Mouse (Mus musculus) neural tube, embryonic 12.5 days (tissue): Measurements from ENCODE around the gene Dusp15. TPM values are rescaled to one million over a fixed set of nuclear protein-coding genes. Genes with fewer than 3 reads are reported as not detected.

ENCODE experiments used
- ATAC-seq: fragments of 200-750 bp; cut with Nextera tagmentation; 2 replicates; pipeline ENCODE4 v1.8.0; 2017; ENCODE audit warnings: low read depth, mild to moderate bottlenecking, moderate TSS enrichment, moderate library complexity; ENCODE audit not compliant: low FRiP score
- H3K27ac ChIP-seq: fragments of 300-500 bp; sonication (generic); 2 replicates; pipeline ENCODE4 v1.5.1; 2016
- H3K27me3 ChIP-seq: fragments of 300-500 bp; sonication (generic); replicated peaks from 2 replicates; pipeline ENCODE4 v1.6.1; 2016; ENCODE audit warnings: mild to moderate bottlenecking
- H3K36me3 ChIP-seq: fragments of 300-500 bp; sonication (generic); 2 replicates; pipeline ENCODE4 v1.6.1; 2016; ENCODE audit warnings: mild to moderate bottlenecking
- H3K4me1 ChIP-seq: fragments of 300-500 bp; sonication (generic); 2 replicates; pipeline ENCODE4 v1.6.1; 2016
- H3K4me2 ChIP-seq: fragments of 300-500 bp; sonication (generic); replicated peaks from 2 replicates; pipeline ENCODE4 v1.6.1; 2016; ENCODE audit warnings: mild to moderate bottlenecking
- H3K4me3 ChIP-seq: fragments of 300-500 bp; sonication (generic); 2 replicates; pipeline ENCODE4 v1.5.1; 2016
- H3K9ac ChIP-seq: fragments of 300-500 bp; sonication (generic); 2 replicates; pipeline ENCODE4 v1.6.1; 2016; ENCODE audit warnings: mild to moderate bottlenecking
- H3K9me3 ChIP-seq: fragments of 300-500 bp; sonication (generic); 2 replicates; pipeline ENCODE4 v1.6.1; 2016; ENCODE audit warnings: mild to moderate bottlenecking
- WGBS: fragments of 180-500 bp; shearing (Covaris S2); methylation state at CpG from one replicate; pipeline ENCODE4 v1.1.7; 2016; 5-methylcytosine and 5-hydroxymethylcytosine counted together
- polyA plus RNA-seq: library from polyadenylated mRNA; unstranded; fragments of >200 nt; fragmentation: Nextera tagmentation; extraction: Ambion mirVana; gene quantifications from 2 replicates; pipeline ENCODE4 v1.2.1, GENCODE M21; 2016

Dusp15 gene
- polyA plus RNA-seq, 1 experiment from 2014 or later: 4.9 TPM

DNA sequence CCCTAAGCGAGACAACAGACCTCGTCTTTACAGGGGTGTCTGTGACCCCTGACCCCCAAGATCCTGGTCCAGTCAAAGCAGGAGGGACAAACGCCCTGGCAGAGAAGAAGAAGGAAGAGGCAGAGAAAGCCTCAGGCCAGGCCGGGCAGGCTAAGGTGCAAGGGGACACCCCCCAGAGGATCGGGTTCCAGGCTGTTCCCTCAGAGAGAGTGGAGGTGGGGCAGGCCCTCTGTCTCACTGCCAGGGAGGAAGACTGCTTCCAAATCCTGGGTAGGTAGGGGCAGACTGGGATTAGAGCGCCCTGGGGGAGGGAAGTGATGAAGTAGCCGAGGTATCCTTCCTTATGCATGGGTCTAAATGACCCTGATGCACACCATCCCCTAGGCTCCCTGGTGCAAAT, 38.0 kb downstream of the Dusp15 start:
- Histone ChIP-seq H3K9ac (no peak overlapping the region), H3K36me3 (no peaks in the 10 kb centered on the region), H3K9me3 (no peaks in the 10 kb centered on the region), H3K27me3 (peaks cover 38% of the 10 kb centered on the region), H3K4me1 (0 out of 2 replicates have a peak, but pooled peaks cover 2% of the 10 kb centered on the region), H3K4me3 (no peak overlapping the region), H3K4me2 (no peak overlapping the region), H3K27ac (no peak overlapping the region)
- 42% methylated on average over 7 of the region's 7 CpGs for WGBS
- no peak for ATAC-seq

- no peak overlapping the region for H3K9ac ChIP-seq
- 31% methylated on average over 6 of the region's 6 CpGs for WGBS
- H3K4me3 ChIP-seq: no peak overlapping the region
- no peak overlapping the region for H3K27ac ChIP-seq
- H3K4me2 ChIP-seq: no peak overlapping the region
- no peak for ATAC-seq
- H3K4me1 ChIP-seq: 0 out of 2 replicates have a peak, but pooled peaks cover 5% of the 10 kb centered on the region
- no peaks in the 10 kb centered on the region for H3K9me3 ChIP-seq
- H3K36me3 ChIP-seq: no peaks in the 10 kb centered on the region
- peaks cover 34% of the 10 kb centered on the region for H3K27me3 ChIP-seq
Measured at GRCm38 (mm10) chr2:152911432-152911831, 40.1 kb downstream of the Dusp15 start.

DNA sequence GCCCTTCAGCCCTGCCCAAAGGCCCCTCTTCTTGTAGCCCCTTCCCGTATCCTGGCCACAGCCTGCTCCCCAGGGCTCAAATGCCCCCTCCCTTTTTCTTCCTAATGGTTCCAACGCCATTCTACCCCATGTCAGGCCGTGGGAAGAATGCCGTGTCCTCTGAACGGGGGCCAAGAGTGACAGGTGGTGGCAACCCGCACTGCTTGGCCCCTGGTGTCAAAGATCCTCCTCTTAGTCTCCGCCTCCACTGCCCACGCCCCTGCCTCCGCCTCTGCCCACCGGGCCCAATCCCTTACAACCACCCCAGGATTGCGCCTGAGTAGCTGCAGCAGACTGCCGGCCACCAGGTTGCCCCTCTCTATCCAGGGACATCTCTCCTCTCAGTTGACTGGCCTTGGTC, 40.5 kb downstream of the Dusp15 start, which contains the start of gene Mylk2:
Gene Mylk2, plus strand, starts transcription at position 322 of the 400 bp plus-strand sequence.
- peaks cover 34% of the 10 kb centered on the region for H3K27me3 ChIP-seq
- no peaks in the 10 kb centered on the region for H3K36me3 ChIP-seq
- no peaks in the 10 kb centered on the region for H3K9me3 ChIP-seq
- H3K4me1 ChIP-seq: 0 out of 2 replicates have a peak, but pooled peaks cover 5% of the 10 kb centered on the region
- no peak for ATAC-seq
- H3K27ac ChIP-seq: no peak within 1 kb of the TSS
- no peak within 1 kb of the TSS for H3K4me2 ChIP-seq
- 23% methylated on average over 12 of the region's 12 CpGs for WGBS
- H3K4me3 ChIP-seq: no peak within 1 kb of the TSS
- 0 out of 2 replicates have a peak within 1 kb of the TSS, but pooled peaks have one; percentile 1 for H3K9ac ChIP-seq

DNA sequence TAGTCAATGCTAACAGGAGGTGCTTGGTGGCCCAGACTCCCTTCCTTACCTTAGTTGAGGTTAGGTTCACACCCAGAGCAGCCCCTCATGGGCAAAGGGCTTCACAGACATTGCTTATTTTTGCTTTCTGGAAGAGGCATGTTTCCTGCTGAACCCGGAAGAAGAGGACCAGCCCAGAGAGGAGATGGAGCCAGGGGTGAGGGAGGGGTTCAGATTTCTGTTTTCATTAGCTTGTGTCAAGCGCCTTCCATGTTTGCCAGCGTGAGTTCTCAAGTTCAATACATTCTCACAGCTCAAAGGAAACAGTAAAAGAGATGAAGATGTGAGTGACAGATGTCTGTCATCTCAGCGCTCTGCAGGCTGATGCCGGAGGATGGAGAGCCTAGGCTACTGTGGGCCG, 41.6 kb downstream of the Dusp15 start:
- Histone ChIP-seq H3K27me3 (peaks cover 34% of the 10 kb centered on the region), H3K4me2 (no peak overlapping the region), H3K36me3 (no peaks in the 10 kb centered on the region), H3K9me3 (no peaks in the 10 kb centered on the region), H3K9ac (no peak overlapping the region), H3K4me3 (no peak overlapping the region), H3K4me1 (peaks cover 9% of the 10 kb centered on the region; the same call in 1 of the 2 replicates), H3K27ac (no peak overlapping the region)
- no peak for ATAC-seq
- 84% methylated on average over 6 of the region's 6 CpGs for WGBS

- no peak overlapping the region for H3K4me3 ChIP-seq
- WGBS: 56% methylated on average over 14 of the region's 14 CpGs
- no peaks in the 10 kb centered on the region for H3K36me3 ChIP-seq
- no peak for ATAC-seq
- no peaks in the 10 kb centered on the region for H3K9me3 ChIP-seq
- peaks cover 19% of the 10 kb centered on the region for H3K27me3 ChIP-seq
- peaks cover 7% of the 10 kb centered on the region; the same call in 1 of the 2 replicates for H3K4me1 ChIP-seq
- H3K27ac ChIP-seq: no peak overlapping the region
- no peak overlapping the region for H3K4me2 ChIP-seq
- H3K9ac ChIP-seq: no peak overlapping the region
Measured at GRCm38 (mm10) chr2:152907114-152907943, 44.2 kb downstream of the Dusp15 start.

DNA sequence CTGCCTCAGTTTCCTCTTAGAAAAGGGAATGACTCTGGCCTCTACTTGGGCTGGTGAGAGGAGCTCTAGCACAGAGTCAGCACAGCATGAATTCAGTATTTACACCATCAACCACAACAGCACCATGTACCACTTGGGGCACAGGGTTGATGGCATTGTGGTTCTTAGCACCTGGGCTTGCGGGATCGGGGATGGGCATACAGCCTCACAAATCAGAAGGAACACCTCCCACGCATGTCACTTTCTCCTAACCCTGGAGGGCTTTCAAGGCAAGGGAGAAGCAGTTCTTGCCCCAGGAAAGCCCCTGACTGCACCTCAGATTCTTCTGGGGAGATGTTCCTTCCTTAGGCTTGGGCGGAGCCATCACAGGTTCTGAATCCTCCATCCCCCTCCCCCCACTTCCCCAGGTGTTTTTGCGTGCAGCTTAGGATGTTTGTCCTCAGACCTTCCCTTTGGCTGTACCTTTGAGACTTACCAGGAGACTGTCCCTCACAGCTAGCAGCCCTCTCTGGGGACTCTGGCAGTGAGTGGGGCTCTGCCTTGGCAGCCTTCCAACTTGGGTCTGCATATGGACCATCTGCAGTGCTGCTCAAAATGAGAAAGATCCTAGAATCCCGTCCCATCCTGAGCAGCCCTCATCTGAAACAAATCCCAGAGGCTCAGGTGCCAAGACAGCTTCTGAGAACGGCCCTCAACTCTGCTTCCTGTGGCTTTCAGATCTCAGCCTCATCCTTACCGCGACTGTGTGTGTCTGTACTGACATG, 45.0 kb downstream of the Dusp15 start:
- H3K4me2 ChIP-seq: no peak overlapping the region
- 70% methylated on average over 9 of the region's 9 CpGs for WGBS
- H3K4me3 ChIP-seq: no peak overlapping the region
- peaks cover 7% of the 10 kb centered on the region; the same call in 1 of the 2 replicates for H3K4me1 ChIP-seq
- peaks cover 10% of the 10 kb centered on the region for H3K27me3 ChIP-seq
- no peaks in the 10 kb centered on the region for H3K36me3 ChIP-seq
- H3K9ac ChIP-seq: no peak overlapping the region
- no peak overlapping the region for H3K27ac ChIP-seq
- no peaks in the 10 kb centered on the region for H3K9me3 ChIP-seq
- no peak for ATAC-seq

DNA sequence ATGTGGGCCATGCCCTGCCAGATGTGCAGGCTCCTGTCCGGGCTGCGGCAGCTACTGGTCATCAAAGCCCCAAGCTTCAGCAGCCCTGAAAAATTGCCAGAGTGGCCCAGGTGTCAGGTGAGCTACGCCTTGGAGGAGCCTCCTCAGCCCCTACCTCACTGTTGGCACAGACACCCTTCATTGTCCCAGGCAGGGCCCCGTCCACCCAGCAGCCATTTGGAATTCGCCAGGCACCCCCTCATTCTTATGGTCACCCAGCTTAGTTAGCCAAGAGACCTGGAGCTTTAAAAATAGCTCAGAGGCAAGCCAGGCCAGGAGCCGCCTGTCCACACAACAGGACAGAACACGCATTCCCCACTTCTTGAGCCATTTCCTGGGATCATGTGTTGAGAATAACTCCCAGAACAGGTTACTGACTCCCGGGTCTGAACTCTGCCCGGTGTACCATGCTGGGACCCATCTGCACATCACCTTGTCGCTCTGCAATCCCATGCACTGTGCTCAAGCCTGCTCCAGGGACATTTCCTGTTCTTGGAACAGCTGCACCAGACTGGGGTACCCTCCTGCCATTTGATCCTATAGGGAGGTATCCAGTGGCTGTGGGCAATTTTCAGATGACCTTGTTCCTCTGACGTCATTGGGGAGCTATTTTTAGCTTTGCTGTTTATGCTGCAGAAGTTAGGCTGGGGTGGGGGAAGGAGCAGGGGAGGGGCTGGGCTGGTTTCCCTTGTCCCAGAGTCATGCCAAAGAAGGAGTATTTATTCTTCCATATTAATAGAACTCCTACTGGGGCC, 46.3 kb downstream of the Dusp15 start:
- 70% methylated on average over 11 of the region's 11 CpGs for WGBS
- Histone ChIP-seq H3K36me3 (no peaks in the 10 kb centered on the region), H3K4me1 (peaks cover 7% of the 10 kb centered on the region; the same call in 1 of the 2 replicates)

DNA sequence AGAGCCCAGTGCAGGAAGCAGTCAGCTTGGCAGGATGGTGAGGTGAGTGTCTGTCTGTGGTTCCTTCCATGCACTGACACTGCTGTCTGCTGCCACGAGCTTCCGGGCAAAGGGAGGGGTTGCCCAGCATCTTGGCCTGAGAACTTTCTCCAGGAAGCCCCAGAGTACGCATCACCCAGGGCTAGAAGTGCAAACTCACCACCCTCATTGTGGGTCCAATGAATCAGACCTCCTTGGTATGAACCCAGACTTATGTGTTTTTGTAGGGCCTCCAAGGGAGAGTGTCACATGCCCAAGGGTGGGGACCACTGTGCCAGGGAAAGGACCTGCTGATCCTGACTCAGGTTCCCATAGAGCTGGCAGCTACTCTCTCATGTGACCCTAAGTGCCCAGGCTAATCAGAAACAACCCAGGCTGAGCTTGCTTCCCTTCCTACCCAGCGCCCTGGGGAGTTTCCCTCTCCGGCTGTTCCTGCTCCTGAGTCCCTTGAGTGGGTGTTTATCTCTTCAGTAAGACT, 47.3 kb downstream of the Dusp15 start:
- WGBS: 75% methylated on average over 5 of the region's 5 CpGs
- Histone ChIP-seq H3K4me2 (no peak overlapping the region), H3K9ac (no peak overlapping the region), H3K27me3 (no peaks in the 10 kb centered on the region), H3K36me3 (no peaks in the 10 kb centered on the region), H3K9me3 (no peaks in the 10 kb centered on the region), H3K4me3 (no peak overlapping the region), H3K4me1 (peaks cover 7% of the 10 kb centered on the region; the same call in 1 of the 2 replicates), H3K27ac (no peak overlapping the region)
- no peak for ATAC-seq

More for the DNA sequence above, 46.3 kb downstream of the Dusp15 start:
- no peak for ATAC-seq
- Histone ChIP-seq H3K9ac (no peak overlapping the region), H3K4me2 (no peak overlapping the region), H3K27me3 (no peaks in the 10 kb centered on the region), H3K4me3 (no peak overlapping the region), H3K27ac (no peak overlapping the region), H3K9me3 (no peaks in the 10 kb centered on the region)

DNA sequence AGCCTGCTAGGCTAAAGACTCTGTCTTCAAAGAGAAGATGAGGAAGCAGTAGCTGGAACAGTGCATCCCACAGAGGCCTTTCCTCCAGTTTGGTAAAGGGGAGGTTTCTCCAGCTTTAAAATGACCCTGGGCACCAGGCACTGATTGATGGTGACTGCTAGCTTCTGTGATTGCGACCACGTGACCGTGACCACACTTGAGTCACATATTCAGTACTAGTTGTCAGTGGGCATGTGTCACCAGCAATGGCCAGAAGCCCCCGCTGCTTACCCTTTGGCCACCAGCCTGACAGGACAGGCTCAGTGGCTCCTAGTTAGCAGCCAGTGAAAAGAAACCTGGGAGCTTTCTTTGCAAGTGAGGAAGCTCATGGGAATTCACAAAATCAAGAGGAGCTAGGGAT, 47.9 kb downstream of the Dusp15 start:
- Histone ChIP-seq H3K36me3 (no peaks in the 10 kb centered on the region), H3K27me3 (no peaks in the 10 kb centered on the region), H3K9ac (no peak overlapping the region), H3K4me2 (no peak overlapping the region), H3K4me1 (peaks cover 7% of the 10 kb centered on the region; the same call in 1 of the 2 replicates), H3K9me3 (no peaks in the 10 kb centered on the region), H3K4me3 (no peak overlapping the region), H3K27ac (no peak overlapping the region)
- ATAC-seq: no peak
- 74% methylated on average over 4 of the region's 4 CpGs for WGBS

GRCm38 (mm10) chr2:152902658-152903057, 48.8 kb downstream of the Dusp15 start:
- Histone ChIP-seq H3K4me2 (no peak overlapping the region), H3K4me3 (no peak overlapping the region), H3K27ac (no peak overlapping the region), H3K9ac (no peak overlapping the region), H3K9me3 (no peaks in the 10 kb centered on the region), H3K36me3 (no peaks in the 10 kb centered on the region), H3K27me3 (no peaks in the 10 kb centered on the region), H3K4me1 (peaks cover 7% of the 10 kb centered on the region; the same call in 1 of the 2 replicates)
- WGBS: 52% methylated on average over 3 of the region's 3 CpGs
- no peak for ATAC-seq

- WGBS: 92% methylated on average over 15 of the region's 15 CpGs
- no peaks in the 10 kb centered on the region for H3K27me3 ChIP-seq
- ATAC-seq: no peak
- no peak overlapping the region for H3K4me2 ChIP-seq
- H3K9me3 ChIP-seq: no peaks in the 10 kb centered on the region
- H3K4me1 ChIP-seq: peaks cover 4% of the 10 kb centered on the region; the same call in 1 of the 2 replicates
- no peak overlapping the region for H3K27ac ChIP-seq
- no peaks in the 10 kb centered on the region for H3K36me3 ChIP-seq
- H3K4me3 ChIP-seq: no peak overlapping the region
- no peak overlapping the region for H3K9ac ChIP-seq
Measured at GRCm38 (mm10) chr2:152901296-152901695, 50.2 kb downstream of the Dusp15 start.
